Mouse (Mus musculus) CH12.LX (cell line): ENCODE data around the gene Ppt2. TPM values are rescaled to one million over a fixed set of nuclear protein-coding genes. Genes with fewer than 3 reads are reported as not detected.

ENCODE experiments used
- DNase-seq: peaks from one replicate; pipeline ENCODE4 v3.0.0-alpha.2; 2013; ENCODE audit errors: extremely low read depth
- H3K27ac ChIP-seq: 2 replicates; pipeline ENCODE4 v1.5.1; 2012; ENCODE audit warnings: low read depth, mild to moderate bottlenecking, control low read depth, moderate library complexity; ENCODE audit not compliant: insufficient read depth
- H3K27me3 ChIP-seq: replicated peaks from 2 replicates; pipeline ENCODE3; 2012; ENCODE audit warnings: inconsistent platforms
- H3K36me3 ChIP-seq, 2 experiments: replicated peaks in 1 of 2; 2 replicates each; pipeline versions ENCODE3 to v1.6.1; 2012; ENCODE audit warnings: inconsistent platforms in 1 of 2, low read length in 1 of 2, mild to moderate bottlenecking in 1 of 2, mixed read lengths in 1 of 2, moderate library complexity in 1 of 2; ENCODE audit not compliant: control insufficient read depth in 1 of 2, insufficient read depth in 1 of 2
- H3K4me1 ChIP-seq, 2 experiments: 2 replicates each; pipeline ENCODE4 v1.6.1; 2012; ENCODE audit warnings: inconsistent platforms in 1 of 2, moderate library complexity in 1 of 2; ENCODE audit not compliant: insufficient read depth in 2 of 2, control insufficient read depth in 1 of 2
- H3K4me2 ChIP-seq: 2 replicates; pipeline ENCODE4 v1.6.1; 2012; ENCODE audit warnings: low read depth, mild to moderate bottlenecking, control low read depth; ENCODE audit not compliant: poor library complexity, insufficient read depth, severe bottlenecking
- H3K4me3 ChIP-seq, 3 experiments: fragments of 150-350 bp in 1 of 3; sonication (generic) in 1 of 3; replicated peaks in 1 of 3; 2 replicates each; pipeline versions ENCODE3 to v1.5.1; 2011 to 2012; ENCODE audit warnings: low read depth in 2 of 3, low read length in 2 of 3, mild to moderate bottlenecking in 2 of 3, moderate library complexity in 2 of 3, control low read depth in 1 of 3, improper control_type of control experiment in 1 of 3, inconsistent platforms in 1 of 3, mixed read lengths in 1 of 3; ENCODE audit not compliant: poor library complexity in 1 of 3
- H3K79me2 ChIP-seq: replicated peaks from 2 replicates; pipeline ENCODE4 v1.6.1; 2012; ENCODE audit warnings: mild to moderate bottlenecking, moderate library complexity; ENCODE audit not compliant: control insufficient read depth, poor library complexity, insufficient read depth, severe bottlenecking; ENCODE audit errors: extremely low read depth
- H3K9ac ChIP-seq: 2 replicates; pipeline ENCODE4 v1.6.1; 2012; ENCODE audit warnings: low read depth, mild to moderate bottlenecking, control low read depth, moderate library complexity; ENCODE audit not compliant: insufficient read depth
- H3K9me3 ChIP-seq: replicated peaks from 2 replicates; pipeline ENCODE3; 2012; ENCODE audit warnings: low read length, inconsistent platforms, mixed read lengths
- CHD1 ChIP-seq: IDR thresholded peaks from 2 replicates; pipeline ENCODE4 v1.6.1; 2012; ENCODE audit warnings: low read depth, low read length, improper control_type of control experiment, inconsistent platforms
- CTCF ChIP-seq, 2 experiments: IDR thresholded peaks in 1 of 2; conservative IDR thresholded peaks in 1 of 2; 2 replicates each; pipeline ENCODE4 v1.5.1; 2011 to 2012; ENCODE audit warnings: low read depth in 2 of 2, low read length in 2 of 2, improper control_type of control experiment in 1 of 2, inconsistent platforms in 1 of 2, mild to moderate bottlenecking in 1 of 2, moderate library complexity in 1 of 2
- E2F4 ChIP-seq: IDR thresholded peaks from 2 replicates; pipeline ENCODE4 v1.6.1; 2011; ENCODE audit warnings: low read depth, low read length, improper control_type of control experiment; ENCODE audit not compliant: insufficient replicate concordance
- ELF1 ChIP-seq: IDR thresholded peaks from 2 replicates; pipeline ENCODE4 v1.6.1; 2014; ENCODE audit warnings: low read depth, mild to moderate bottlenecking, inconsistent platforms, low read length, improper control_type of control experiment
- GABPA ChIP-seq: IDR thresholded peaks from 2 replicates; pipeline ENCODE4 v1.6.1; 2012; ENCODE audit warnings: low read depth, low read length, improper control_type of control experiment, inconsistent platforms; ENCODE audit not compliant: insufficient replicate concordance
- IRF4 ChIP-seq: IDR thresholded peaks from 2 replicates; pipeline ENCODE4 v1.6.1; 2014; ENCODE audit warnings: low read depth, mild to moderate bottlenecking, inconsistent platforms, low read length, improper control_type of control experiment
- MXI1 ChIP-seq: IDR thresholded peaks from 2 replicates; pipeline ENCODE4 v1.6.1; 2011; ENCODE audit warnings: mild to moderate bottlenecking, low read depth, low read length, improper control_type of control experiment
- POLR2AphosphoS2 ChIP-seq: IDR thresholded peaks from 2 replicates; pipeline ENCODE4 v1.6.1; 2011; ENCODE audit warnings: low read depth, low read length, improper control_type of control experiment
- RAD21 ChIP-seq: IDR thresholded peaks from 2 replicates; pipeline ENCODE4 v1.6.1; 2011; ENCODE audit warnings: low read depth, mild to moderate bottlenecking, low read length, improper control_type of control experiment, moderate library complexity
- SMC3 ChIP-seq: IDR thresholded peaks from 2 replicates; pipeline ENCODE4 v1.6.1; 2011; ENCODE audit warnings: low read depth, low read length, improper control_type of control experiment
- UBTF ChIP-seq: IDR thresholded peaks from 2 replicates; pipeline ENCODE4 v1.6.1; 2012; ENCODE audit warnings: low read depth, mild to moderate bottlenecking, inconsistent platforms, low read length, improper control_type of control experiment, moderate library complexity
- USF2 ChIP-seq: conservative IDR thresholded peaks from 2 replicates; pipeline ENCODE4 v1.6.1; 2011; ENCODE audit warnings: low read depth, low read length, improper control_type of control experiment
- ZC3H11A ChIP-seq: IDR thresholded peaks from 2 replicates; pipeline ENCODE4 v1.6.1; 2012; ENCODE audit warnings: low read depth, mild to moderate bottlenecking, inconsistent platforms, low read length, improper control_type of control experiment
- ZNF384 ChIP-seq: IDR thresholded peaks from 2 replicates; pipeline ENCODE4 v1.6.1; 2012; ENCODE audit warnings: low read depth, low read length, improper control_type of control experiment, inconsistent platforms
- dilution Hi-C: fragments of 300-500 bp; cut with MboI; formaldehyde crosslinking; loops from 2 replicates; pipeline ENCODE4 v1.14.3; 2020; ENCODE audit warnings: low sequenced_read_pairs; ENCODE audit not compliant: extremely low pct_unique_long_range_greater_than_20kb, extremely low pct_ligation_motif_present
- in situ Hi-C: fragments of 300-500 bp; cut with MboI; formaldehyde crosslinking; loops from 3 replicates; pipeline ENCODE4 v1.14.3; 2019; ENCODE audit warnings: low sequenced_read_pairs, low pct_ligation_motif_present, low pct_unique_long_range_greater_than_20kb, mixed read lengths
- polyA plus RNA-seq: library from polyadenylated mRNA; unstranded; fragments of >175 nt; gene quantifications from 2 replicates; pipeline ENCODE4 v1.2.1, GENCODE M21; 2012; ENCODE audit warnings: low read depth; ENCODE audit not compliant: insufficient read length
- total RNA-seq, 2 experiments: library from RNA; depleted of rRNA; stranded (reverse); fragments of 300-350 nt in 1 of 2; fragments of >200 nt in 1 of 2; gene quantifications; 2 replicates each; pipeline ENCODE4 v1.2.3; 2012 to 2014

Gene Ppt2
- total and polyA plus RNA-seq, 3 experiments, result 0.84 to 1.9 TPM; not detected in 1

DNA sequence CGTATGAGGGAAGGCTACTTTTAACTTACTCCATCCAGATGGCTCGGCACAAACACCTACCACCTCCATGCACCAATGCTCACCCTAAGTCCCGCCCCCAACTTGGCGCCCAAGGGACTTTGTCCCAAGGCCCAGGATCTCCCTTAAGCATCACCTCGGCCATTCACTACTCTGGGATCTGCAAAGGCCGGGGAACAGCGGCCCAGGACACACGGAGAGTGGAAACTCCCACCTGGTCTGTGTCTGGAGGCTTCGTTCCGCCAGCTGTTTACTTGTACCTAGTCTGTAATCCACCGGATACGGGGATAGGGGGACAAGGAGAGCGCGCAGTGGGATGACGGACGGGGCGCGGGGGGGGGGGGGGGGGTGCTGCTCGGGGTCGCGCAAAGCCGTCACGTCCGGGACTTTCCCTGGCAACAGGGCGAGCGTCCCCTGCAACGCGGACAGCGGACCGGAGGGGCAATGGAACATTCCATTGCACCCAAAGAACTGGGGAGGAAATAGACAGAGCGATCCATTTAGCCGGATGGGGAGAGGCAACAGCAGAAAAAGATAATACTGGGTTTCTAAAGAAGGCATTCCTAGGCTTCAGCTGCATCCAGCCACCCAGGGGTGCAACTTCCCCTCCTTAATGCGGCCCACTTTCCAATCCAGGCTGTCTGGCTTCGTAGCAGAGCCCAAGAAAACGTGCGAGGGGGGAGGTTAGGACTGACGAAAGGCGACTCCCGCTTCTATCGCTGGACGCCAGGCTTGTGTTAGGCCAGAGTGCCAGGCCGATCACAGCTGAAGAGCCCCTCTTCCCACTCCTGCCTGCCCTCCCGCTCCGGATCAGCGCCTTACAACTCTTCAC lies 992 bp downstream of the Ppt2 start:
- peak overlapping the region in 2 of 3 experiments; percentile 48 to 49 for H3K4me3 ChIP-seq
- H3K9me3 ChIP-seq, result peaks cover 2% of the 10 kb centered on the region
- H3K79me2 ChIP-seq, result no peaks in the 10 kb centered on the region
- H3K4me2 ChIP-seq, result peak overlapping the region; percentile 75
- no peaks in the 10 kb centered on the region for H3K36me3 ChIP-seq
- no peak overlapping the region for H3K27ac ChIP-seq
- H3K9ac ChIP-seq, result peak overlapping the region; percentile 10
- dilution Hi-C loops, result no loop called here
- H3K27me3 ChIP-seq, result peaks cover 48% of the 10 kb centered on the region
- in situ Hi-C loops, result no loop called here
- no peak for DNase-seq
- TF ChIP-seq ELF1 (0 out of 2 replicates have a peak, but pooled peaks have one; percentile 16), USF2 (no peak), CHD1 (peak; percentile 92; the same call in 1 of the 2 replicates), MXI1 (peak; percentile 64)
- peaks cover 2 to 3% of the 10 kb centered on the region in 2 experiments; a peak in 2 of 4 replicates for H3K4me1 ChIP-seq

- Histone ChIP-seq H3K9ac (peak overlapping the region; percentile 10; the same call in 1 of the 2 replicates), H3K27ac (no peak overlapping the region)
- TF ChIP-seq RAD21 (peak; percentile 15), IRF4 (no peak), CTCF (conservative IDR thresholded peaks at IDR 0.05 in 1 of 2, IDR thresholded peaks at IDR 0.05 in 1 of 2; ENCODE audit: low read depth in 2 of 2, low read length in 2 of 2) (peak in 1 of 2 experiments; percentile 44; a peak in 2 of 4 replicates), SMC3 (peak; percentile 27)
- TF ChIP-seq, all 38 proteins: peak for 3
- dilution Hi-C loops, result no loop called here
- peak overlapping the region in 2 of 3 experiments; percentile 48 to 49 for H3K4me3 ChIP-seq
- no peak for DNase-seq
- peaks cover 2 to 3% of the 10 kb centered on the region in 2 experiments; a peak in 2 of 4 replicates for H3K4me1 ChIP-seq
- H3K79me2 ChIP-seq, result no peaks in the 10 kb centered on the region
- peak overlapping the region; percentile 75 for H3K4me2 ChIP-seq
- H3K36me3 ChIP-seq, result no peaks in the 10 kb centered on the region
- H3K9me3 ChIP-seq, result peaks cover 2% of the 10 kb centered on the region
- in situ Hi-C loops, result no loop called here
- H3K27me3 ChIP-seq, result peaks cover 45% of the 10 kb centered on the region
Observed at GRCm38 (mm10) chr17:34626773-34627092, 1.6 kb downstream of the Ppt2 start.

DNA sequence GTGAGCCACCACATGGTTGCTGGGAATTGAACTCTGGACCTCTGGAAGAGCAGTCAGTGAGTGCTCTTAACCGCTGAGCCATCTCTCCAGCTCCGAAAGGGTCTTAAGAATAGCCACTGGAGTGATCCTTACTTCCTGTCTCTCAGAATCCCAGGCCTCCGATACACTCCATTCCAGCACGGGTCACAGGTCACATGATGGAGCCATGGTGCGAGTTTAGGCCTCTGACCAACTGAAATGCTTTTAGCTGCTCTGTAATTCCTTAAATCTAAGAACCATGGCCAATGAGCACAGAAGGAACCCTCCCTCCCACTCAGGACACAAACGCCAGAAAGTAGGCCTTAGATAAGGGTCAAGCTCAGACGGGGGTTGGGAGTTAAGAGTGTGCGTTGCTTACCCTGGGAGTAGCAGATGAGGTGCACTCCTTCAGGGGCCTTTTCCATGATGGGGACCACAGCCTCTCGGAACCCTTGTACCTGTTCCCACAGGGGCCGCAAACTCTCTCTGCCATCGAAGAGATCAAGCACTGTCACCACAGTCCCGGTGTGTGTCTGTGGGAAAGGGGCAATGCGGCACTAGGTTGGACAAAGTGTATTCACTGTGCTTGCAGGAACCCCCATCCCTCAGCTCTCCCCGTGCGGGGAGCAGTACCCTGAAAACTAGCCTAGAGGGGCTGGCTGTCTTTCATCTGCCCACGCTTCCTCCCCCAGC lies 2.1 kb downstream of the Ppt2 start:
- in situ Hi-C loops, result no loop called here
- no peak overlapping the region for H3K27ac ChIP-seq

More for the DNA sequence above, 2.1 kb downstream of the Ppt2 start:
- no peak overlapping the region for H3K4me2 ChIP-seq
- dilution Hi-C loops, result no loop called here
- no peak overlapping the region for H3K9ac ChIP-seq
- DNase-seq, result no peak
- H3K79me2 ChIP-seq, result no peaks in the 10 kb centered on the region
- no peak overlapping the region for H3K4me3 ChIP-seq
- TF ChIP-seq CTCF (conservative IDR thresholded peaks at IDR 0.05 in 1 of 2, IDR thresholded peaks at IDR 0.05 in 1 of 2; ENCODE audit: low read depth in 2 of 2, low read length in 2 of 2) (no peak), ZNF384 (no peak), MXI1 (no peak), UBTF (no peak), ZC3H11A (no peak), E2F4 (no peak), GABPA (no peak), POLR2AphosphoS2 (no peak), USF2 (no peak)
- TF ChIP-seq, all 38 proteins: peak for 0
- Histone ChIP-seq H3K27me3 (peaks cover 45% of the 10 kb centered on the region), H3K36me3 (no peaks in the 10 kb centered on the region), H3K9me3 (peaks cover 2% of the 10 kb centered on the region), H3K4me1 (peaks cover 2 to 3% of the 10 kb centered on the region in 2 experiments; a peak in 2 of 4 replicates)
